Mouse (Mus musculus) frontal cortex, adult (tissue): ENCODE measurements around the gene Syngr1.

Experiments used
- ATAC-seq: cut with Nextera tagmentation; 2 replicates; pipeline ENCODE4 v1.9.2; 2017; ENCODE audit warnings: mild to moderate bottlenecking, moderate library complexity, mixed read lengths; ENCODE audit not compliant: low TSS enrichment

Syngr1 gene

DNA sequence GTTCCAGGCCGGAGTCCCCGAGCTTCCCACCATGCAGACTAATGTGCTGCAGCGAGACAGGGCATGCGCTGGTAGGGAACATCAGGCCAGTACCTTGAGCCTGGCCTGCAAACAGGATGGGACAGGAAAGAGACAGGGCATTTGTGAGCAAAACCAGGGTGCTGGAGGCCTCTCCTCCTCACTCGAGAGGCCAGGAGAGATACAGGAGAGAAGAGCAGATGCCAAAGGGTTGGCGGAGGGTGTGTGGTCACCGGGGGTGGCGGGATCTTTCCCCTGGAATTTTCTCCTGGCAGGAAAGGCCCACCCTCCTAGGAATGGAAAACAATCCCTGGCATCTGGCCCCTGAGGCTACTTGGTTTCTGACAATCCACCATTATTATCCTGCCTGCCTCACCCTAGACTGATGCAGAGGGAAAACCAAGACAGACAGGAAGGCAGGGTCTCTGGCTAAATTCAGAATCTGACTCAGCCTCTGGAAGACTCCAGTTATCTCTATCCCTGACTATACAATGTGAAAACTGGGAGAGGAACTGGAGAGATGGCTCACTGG is 21.0 kb upstream of the Syngr1 start:
- ATAC-seq = no peak

DNA sequence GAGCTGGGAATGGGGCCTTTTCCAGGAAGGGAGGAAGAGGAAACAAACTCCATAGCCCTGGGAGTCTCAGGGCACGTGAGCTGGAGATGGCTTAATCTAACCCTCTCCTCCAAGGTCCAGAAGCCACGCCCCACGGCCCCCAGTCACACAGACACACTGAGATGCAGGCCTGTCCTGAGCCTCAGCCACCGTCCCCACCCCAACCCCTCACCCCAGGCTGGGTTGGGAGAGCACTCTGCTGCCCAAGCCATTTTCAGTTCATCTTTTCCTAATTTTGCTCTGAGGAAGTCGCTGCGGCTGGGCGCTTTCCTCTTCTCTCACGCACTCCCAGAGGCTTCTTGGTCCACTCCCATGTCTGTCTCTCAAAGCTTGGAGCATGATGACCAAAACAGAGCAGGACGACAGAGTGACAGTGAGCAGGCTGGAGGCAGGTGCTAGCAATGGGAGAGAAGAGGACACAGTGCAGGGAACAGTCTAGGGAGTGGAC is 19.1 kb upstream of the Syngr1 start:
- ATAC-seq = no peak

DNA sequence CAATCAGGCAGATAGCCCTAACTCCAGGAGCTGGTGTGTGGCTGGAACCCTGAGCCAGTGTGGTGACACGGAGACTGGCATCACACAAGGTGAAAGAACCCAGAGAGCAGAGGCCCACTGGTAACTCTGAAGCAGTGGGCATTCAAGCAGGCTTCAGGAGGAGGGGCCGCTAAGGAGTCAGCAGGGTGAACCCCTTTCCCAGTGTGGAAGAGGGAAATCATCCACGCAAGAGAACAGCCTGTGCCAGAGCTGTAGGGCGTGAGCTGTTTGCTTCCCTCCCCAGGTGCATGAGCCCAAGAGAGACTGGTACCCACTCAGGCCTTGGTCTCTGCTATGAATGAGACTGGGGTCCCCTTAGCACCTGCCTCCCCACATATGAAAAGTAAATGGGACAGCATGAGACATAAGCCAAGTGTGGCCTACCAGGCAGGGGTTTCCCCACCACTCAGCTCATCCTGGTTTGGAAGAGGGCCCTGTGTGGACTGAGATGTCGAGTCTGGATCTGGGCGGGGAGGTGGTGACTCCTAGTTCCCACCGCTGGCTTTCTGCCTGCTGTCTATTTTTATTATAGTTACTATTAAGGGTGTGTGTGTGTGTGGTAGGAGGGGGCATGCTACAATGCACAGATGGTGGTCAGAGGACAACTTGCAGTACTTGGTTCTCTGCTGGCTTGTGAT is 18.4 kb upstream of the Syngr1 start:
- ATAC-seq = no peak

DNA sequence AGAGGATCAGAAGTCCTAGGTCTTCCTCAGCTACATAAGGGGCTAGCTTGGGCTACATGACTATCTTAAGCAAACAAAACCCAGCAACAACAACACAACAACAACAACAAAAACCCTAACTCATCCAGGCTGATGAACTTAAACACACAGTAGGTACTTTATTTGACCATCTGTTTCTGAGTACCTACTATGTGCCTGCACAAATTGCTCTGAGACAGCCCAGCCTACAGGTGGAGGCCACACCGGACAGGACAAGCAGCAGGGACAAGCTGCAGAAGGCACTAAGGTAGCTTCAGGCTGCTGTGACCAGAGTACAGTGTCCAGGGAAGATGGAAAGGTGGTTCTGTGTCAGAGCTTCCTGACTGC is 17.9 kb upstream of the Syngr1 start:
- ATAC-seq = no peak

DNA sequence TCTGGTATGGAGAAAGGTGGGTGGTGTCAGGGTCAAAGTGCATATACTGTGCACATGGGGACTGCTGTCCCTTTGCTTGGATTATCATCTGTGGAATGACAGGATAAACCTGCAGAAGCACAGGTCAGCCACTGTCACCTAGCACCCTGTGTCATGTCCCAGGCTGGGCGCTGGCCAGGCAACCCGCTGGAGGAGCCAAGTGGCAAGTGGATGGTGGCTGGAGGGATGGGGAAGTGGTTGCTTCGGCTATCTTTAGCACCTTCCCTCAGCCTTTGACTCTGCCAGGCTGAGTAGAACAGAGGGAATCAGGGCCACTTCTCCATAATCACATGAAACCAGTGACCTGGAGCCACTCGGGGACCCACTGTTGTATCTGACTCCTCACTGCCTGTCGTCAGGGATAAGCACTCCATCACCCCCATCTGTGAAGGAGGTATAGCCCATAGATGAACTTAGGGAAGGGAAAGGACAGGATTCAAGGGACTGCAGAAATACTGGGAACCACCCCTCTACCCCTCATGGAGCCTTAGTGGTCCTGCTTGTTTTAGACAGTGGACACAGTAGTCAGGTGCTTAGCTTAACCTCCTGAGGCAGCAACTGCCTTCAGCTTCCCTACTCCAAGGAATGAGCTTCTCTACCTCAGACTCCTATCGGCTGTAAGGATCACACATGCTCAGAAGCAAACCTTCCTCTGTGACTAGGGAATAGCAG is 16.3 kb upstream of the Syngr1 start:
- ATAC-seq = no peak

DNA sequence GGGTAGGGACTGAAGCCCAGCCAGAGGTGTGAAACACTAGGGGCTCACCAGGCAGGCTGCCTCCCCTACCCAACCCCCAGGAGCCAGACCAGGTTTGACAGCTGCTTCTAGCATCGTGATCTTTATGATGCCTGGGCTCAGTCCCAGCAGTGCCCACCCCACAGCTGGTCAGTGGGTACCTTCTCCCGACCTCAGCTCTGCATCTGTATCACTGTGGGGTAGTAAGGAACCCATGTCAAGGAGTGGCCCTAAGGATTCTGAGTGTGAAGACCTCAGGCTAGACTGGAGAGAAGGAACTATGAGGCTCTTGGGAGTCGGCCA is 15.8 kb upstream of the Syngr1 start:
- ATAC-seq = no peak

DNA sequence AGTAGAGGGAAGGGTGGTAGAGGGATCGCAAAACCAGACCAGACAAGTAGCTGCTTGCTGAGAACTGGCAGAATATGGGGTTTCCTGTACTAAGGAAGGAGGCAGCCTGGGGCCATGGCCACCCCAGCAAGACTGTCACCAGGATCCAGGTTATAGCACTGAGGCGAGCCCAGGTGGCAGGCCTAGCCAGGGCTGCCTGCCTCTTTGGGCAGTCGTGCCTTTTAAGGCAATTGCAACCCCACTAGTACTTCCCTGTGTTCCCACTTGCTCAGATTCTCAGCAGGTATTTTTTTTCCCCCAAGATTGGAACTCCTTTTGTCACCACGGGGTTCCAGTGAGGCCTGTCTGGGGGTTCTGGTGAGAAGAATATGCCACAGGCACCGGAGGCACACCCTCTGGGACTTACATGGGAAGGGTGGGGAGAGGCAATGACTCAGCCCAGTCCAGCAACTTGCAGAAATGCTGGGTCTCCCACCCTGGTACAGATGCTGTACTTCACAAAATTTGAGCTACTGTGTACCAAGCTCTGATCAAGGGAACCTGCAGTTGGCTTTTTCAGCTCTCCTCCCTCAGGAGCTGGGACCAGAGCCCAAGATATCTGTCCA is 15.3 kb upstream of the Syngr1 start:
- ATAC-seq = 0 out of 2 replicates have a peak, but pooled peaks have one; percentile 2

DNA sequence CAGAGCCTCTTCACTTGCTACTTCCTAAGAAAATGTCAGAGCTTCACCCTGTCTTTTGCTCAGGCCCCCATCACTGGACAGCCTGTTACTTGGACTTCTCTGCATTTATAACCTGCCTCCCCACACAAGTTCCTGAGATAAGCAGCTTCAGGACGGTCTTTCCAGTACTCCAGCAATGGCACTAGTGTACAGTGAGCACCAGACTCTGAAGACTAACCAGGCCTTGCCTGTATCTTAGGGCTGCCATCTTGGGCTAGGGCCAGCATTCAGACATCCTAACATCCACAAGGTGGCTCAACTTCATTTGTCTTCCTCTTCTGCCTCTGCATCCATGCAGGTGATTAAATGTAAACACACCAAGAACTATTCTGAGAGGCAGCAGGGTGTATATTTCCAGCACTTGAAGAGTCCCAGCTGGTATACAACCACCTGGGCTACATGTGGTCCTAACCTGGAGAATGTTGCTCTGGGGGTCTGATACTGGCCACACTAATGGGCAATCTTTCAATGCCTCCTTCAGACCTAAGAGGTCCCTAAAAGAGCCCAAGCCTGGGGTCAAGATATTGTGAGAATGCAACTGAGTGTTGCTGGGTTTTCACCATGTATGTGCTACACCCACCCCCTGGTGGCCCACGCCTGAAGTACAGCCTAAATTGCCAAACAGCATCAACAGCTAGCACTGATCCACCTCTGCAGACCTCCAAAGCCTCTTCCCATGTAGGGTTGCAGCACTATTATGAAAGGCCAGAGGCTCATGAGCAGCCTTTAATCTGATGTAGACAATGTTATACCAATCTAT is 14.6 kb upstream of the Syngr1 start:
- peak; percentile 39; the same call in 1 of the 2 replicates for ATAC-seq

DNA sequence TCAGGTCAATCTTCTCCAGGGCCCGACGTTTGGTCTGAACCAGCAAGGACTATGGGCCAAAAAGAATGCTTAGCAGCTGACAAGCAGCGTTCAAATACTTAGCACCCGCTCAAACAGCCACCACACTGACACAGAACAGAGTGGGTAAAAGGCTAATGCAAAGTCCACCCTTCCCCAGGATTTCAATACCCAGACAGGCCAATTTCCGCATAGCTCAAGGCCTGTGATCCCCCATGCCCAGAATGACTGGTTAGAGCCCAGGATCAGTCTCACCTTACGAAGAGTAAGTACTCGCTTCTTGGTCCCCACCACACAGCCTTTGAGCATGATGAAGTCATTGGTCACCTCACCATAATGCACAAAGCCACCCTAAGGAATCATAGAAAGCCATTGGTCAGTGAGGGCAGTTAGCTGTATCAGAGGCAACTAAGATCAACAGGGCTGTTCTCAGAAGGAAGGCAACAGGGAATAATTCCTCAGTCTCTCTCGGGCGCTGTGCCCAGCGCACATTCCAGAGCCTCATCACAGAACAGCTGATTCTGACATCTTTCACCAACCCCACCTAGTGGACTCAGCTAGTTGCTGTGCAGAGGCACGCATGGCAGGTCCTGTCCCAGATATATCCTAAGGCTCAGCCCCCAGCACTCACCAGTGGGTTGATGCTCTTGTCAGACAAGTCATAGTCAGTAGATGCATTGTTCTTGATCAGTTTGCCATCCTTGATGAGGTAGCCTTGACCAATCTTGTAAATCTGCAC is 12.9 kb upstream of the Syngr1 start:
- ATAC-seq = no peak

DNA sequence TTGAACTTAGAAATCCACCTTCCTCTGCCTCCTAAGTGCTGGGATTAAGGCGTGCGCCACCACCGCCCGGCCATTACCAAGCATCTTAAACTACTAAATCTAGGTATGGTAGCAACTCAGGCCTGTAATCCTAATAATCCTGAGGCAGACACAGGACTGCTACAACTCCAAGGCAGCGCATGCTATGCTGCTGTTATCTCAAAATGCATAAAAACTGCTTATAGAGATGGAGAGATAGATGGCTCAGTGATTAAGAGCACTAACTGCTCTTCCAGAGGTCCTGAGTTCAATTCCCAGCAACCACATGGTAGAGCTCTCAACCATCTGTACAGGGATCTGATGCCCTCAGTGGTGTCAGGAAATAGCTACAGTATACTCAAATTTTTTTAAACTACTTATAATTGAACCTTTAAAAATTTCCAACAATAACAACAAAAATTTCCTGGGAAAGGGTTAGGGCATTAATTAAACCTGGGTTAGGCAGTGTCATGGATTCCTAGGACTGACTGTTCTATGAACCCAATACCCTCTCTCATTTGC is 11.9 kb upstream of the Syngr1 start:
- ATAC-seq = no peak

DNA sequence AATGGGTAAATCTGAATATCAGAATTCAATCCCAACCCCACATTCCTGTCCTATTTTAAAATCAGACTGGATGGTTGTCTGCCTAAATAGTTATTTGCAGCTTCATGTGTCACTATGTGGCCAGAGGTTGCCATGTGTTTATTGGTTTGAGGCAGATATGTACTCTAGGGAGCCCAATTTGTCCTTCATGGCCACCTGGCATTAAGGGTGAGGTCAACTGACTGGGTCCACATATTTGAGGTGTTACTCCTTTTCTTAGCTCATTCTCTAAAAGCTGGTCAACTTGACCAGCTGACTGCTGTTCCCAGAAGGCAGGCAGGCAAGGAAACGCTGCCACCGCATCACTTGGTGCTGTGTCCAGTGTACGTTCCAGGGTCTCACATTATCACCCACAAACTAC is 11.2 kb upstream of the Syngr1 start:
- ATAC-seq = no peak

DNA sequence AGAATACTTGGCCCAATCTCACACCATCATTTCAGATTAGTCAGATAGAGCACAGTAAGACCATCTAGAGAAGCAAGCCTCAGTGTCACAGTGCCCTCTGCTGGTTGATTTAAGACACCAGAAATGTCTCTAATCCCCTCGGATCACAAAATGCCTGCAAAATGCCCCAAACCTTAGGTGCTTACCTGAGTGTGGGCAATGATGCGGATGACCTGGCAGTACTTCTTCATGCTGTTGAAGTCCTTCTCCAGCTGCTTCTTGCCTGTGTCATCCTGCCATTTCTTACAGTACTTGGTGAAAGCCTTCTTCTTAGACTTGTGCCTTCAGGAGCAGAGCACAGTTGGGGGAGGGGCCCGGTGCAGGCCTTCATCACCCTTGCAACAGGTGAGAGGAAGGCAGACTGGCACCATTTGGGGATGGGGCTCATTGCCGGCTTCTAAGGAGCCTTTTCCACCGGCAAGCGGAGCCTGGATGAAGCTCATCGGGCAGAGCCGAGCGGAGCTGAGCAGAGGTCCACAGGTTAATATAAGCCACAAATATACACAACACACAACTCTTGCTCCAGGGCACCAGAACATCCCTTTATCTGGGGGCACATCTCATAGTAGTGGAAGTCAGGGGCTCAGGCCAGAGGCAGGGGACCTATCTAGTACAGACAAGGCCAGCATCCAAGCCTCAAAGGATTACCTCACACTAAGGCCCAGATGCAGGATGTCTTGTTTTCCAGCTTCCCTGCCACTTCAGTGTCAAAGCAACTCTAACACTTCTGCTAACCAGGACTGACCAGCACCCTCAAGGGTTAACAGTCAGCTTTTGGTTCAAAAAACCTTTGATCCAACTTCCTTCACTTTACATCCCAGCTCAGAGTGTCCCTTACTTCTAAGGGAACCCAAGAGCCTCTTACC is 10.2 kb upstream of the Syngr1 start:
- no peak for ATAC-seq

DNA sequence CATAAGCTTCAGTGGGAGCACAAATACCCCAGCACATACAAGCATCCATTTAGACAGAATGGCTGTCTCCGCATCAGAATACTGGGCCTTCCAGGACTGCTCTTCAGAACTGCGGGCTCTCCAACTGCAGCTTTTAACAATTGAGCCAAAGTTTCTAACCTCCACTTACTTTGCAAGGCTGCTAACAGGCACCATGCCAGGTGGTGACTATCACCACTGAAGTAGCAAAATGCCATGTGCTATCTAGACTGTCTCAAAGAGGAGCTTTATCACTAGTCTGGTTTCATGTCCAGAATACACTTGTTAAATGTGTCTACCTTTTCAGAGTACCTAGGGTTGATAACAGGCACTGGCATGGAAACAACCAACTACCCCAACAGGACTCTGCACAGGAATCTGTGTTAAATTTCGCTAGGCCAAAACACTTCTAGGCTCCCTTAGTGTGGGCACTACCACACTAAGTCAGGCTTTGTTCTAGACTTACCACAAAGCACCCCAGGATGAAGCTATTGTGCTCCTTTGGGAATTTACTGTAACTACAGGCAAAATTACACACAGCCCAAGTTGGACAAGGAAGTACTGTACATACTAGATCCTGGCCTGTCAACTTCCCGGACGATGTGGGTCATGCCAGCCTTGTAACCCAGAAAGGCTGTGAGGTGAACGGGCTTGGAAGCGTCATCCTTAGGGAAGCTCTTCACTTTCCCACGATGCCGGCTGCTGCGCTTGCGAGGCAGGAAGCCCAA is 9.2 kb upstream of the Syngr1 start:
- ATAC-seq = no peak

DNA sequence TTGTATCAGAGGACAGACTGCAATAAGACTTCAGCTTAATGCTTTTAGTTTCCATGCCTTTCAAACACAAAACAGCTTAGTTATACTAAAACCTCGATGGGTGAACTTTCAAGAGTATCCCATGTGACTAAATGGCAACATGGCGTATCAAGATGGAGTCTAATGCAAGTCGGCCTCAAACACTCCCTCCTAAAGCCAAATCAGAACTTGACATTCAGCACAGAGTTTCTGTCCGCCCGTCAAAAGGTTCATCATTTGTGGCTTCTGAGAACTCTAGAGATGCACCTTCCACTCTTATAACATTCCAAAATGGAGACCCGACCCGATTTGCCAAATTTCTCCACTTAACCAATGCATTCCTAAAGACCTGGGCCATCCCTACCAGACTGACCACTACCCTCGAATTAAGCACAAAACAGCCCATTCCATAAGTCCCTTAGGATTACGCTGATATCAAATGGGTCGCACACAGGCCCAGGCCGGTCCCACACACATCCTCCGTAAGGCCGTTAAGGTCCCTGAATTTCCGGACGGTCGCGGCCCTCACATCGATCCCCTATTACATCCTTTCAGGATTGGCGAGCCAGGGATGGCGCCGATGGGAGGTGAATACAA is 8.4 kb upstream of the Syngr1 start:
- ATAC-seq = peak; percentile 18

DNA sequence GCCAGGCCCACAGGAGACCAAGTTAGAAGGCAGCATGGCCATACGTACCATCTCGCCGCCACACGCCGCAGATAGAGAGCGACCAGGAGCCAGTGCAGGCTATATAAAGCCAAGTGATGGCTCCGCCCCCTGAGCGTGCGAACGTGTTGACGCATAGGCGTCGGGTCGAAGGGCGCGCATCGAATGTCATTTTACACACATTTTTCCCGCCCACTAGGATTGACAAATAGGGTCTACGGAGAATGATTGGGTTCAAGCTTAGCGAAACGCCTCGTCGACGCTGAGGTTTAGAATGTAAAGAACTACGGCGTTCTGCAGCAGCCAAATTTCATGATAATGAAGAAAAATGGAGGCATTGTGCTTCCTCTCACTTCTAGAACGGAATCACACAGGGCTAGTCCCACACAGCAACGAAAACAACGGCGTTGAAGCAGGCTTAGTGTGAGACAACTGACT is 7.8 kb upstream of the Syngr1 start:
- ATAC-seq = peak; percentile 92

DNA sequence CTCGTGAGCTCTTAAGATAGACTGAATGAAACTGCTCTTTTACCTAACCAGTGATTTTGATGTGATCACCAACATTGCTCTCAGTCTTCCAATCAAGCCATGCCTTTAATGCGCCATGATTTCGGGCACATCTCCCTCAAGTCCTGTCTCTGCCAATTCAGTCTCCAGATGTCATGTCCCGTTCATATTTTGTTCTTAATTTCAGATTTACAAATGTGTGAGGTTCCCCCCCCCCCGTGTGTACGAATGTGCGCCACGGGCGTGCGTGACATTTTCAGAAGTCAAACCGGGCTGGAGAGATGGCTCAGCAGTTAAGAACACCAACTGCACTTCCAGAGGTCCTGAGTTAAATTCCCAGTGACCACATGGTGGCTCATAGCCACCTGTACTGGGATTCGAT is 7.4 kb upstream of the Syngr1 start:
- ATAC-seq = peak; percentile 36

DNA sequence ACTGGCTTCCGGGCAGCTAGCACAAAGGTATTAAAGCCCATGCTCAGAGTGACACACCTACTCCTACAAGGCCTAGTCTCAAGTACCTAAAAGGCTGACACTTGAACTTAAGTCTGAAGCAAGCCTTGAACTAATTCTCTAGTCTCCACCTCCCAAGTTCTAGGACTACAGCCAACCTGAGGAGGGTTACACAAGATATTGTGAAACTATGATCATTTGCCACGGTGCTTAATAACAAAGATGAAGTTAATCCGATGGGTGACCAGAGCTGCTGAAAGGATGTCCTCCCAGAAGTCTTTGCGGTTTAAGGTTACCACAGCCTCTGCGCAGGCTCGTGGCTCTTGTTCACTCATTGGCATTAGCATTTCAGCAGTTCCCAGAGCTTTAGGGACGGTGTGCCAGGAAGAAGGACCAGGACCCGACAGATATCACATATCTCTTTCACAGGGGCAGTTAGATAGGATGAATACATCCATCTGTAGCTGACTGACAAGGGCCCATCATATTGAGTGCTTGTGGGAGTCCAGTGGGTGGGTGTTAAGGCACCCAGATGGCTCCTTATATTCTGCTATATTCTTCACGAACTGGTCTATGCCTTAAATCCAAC is 3.6 kb upstream of the Syngr1 start:
- ATAC-seq = no peak

DNA sequence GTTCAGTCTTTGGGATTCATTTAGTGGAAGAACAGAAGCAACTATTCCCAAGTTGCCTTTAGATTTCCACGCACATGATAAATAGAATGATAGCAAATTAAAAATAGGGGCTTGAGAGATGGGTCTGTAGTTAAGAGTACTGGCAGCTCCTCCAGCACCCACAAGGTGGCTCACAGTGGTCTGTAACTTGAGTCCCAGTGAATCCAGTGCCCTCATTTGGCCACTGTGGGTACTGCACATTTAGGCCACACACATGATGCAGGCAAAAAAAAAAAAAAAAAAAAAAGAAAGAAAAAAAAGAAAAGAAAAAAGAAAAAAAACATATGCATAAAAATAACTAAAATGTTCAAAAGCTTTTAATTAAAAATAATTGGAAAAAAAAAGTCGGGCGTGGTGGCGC is 2.5 kb upstream of the Syngr1 start:
- ATAC-seq = peak; percentile 38; the same call in 1 of the 2 replicates
